Mouse (Mus musculus) heart, embryonic 16.5 days (tissue): ENCODE data around the gene Golga3. TPM values are rescaled to one million over a fixed set of nuclear protein-coding genes. Genes with fewer than 3 reads are reported as not detected.

Experiments used
- ATAC-seq: fragments of 200-750 bp; cut with Nextera tagmentation; replicated peaks from 2 replicates; pipeline ENCODE4 v1.8.0; 2017; ENCODE audit warnings: moderate number of reproducible peaks; ENCODE audit not compliant: insufficient read depth, low FRiP score; ENCODE audit errors: extremely low read depth
- H3K27ac ChIP-seq: fragments of 300-500 bp; sonication (generic); 2 replicates; pipeline ENCODE4 v1.5.1; 2014; ENCODE audit warnings: mild to moderate bottlenecking, low read length, control low read depth, moderate library complexity
- H3K27me3 ChIP-seq: fragments of 300-500 bp; sonication (generic); 2 replicates; pipeline ENCODE4 v1.6.1; 2014; ENCODE audit warnings: low read length, mixed read lengths; ENCODE audit not compliant: control insufficient read depth, insufficient read depth
- H3K36me3 ChIP-seq: fragments of 300-500 bp; sonication (generic); 2 replicates; pipeline ENCODE4 v1.6.1; 2014; ENCODE audit not compliant: control insufficient read depth, insufficient read depth
- H3K4me1 ChIP-seq: fragments of 300-500 bp; sonication (generic); 2 replicates; pipeline ENCODE4 v1.6.1; 2014; ENCODE audit warnings: low read length, mixed read lengths; ENCODE audit not compliant: control insufficient read depth, insufficient read depth
- H3K4me2 ChIP-seq: fragments of 300-500 bp; sonication (generic); 2 replicates; pipeline ENCODE4 v1.6.1; 2014; ENCODE audit warnings: low read depth, mild to moderate bottlenecking, control low read depth, low read length
- H3K4me3 ChIP-seq: fragments of 300-500 bp; sonication (generic); 2 replicates; pipeline ENCODE4 v1.5.1; 2014; ENCODE audit warnings: mild to moderate bottlenecking, control low read depth, low read length
- H3K9ac ChIP-seq: fragments of 300-500 bp; sonication (generic); 2 replicates; pipeline ENCODE4 v1.6.1; 2014; ENCODE audit warnings: low read length, control low read depth
- H3K9me3 ChIP-seq: fragments of 300-500 bp; sonication (generic); replicated peaks from 2 replicates; pipeline ENCODE4 v1.6.1; 2016; ENCODE audit warnings: low read length; ENCODE audit not compliant: control insufficient read depth
- WGBS: fragments of 180-500 bp; shearing (Covaris S2); extraction: QIAGEN DNeasy Blood & Tissue Kit; methylation state at CpG from one replicate; pipeline ENCODE4 v1.1.7; 2014; 5-methylcytosine and 5-hydroxymethylcytosine counted together
- polyA plus RNA-seq: library from polyadenylated mRNA; unstranded; fragments of >200 nt; fragmentation: Nextera tagmentation; extraction: Ambion mirVana; gene quantifications from 2 replicates; pipeline ENCODE4 v1.2.1, GENCODE M21; 2015

Golga3 gene
- 14.9 and 18.2 TPM in 2 replicates for polyA plus RNA-seq

DNA sequence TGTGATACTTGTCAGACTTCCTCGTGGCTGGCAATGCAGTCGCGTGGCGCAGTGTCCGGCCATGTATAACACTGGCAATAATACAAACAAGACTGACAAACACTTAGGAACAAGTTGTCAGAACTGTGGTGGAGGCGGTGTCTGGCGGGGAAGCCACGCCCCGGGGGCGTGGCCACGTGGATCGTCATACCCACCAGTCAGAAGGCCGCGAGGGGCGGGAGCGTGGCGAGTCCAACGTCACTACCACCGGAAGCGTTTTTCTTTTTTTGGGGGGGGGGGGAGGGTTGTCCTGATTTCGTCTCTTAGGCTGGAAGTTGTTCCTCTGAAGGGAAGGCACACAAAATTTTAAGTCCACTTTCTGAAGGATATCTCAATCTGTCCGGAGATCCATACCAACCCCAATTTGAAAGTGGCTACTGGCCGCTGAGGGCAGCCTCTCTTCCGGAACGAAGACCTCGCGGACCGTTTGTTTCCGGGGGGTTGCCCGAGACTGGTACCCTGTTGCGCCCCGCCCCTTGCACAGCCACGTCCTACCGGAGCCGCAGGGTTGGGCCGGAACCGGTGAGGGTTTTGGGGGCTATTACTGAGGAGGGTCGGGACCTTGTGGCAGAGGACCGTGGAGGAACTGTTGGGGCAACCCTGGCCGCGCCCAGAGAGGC, at the start of gene Golga3:
Gene Golga3, plus strand, starts transcription at position 340 of the 659 bp plus-strand sequence.
- H3K4me3 ChIP-seq = peak within 1 kb of the TSS; percentile 86
- H3K27me3 ChIP-seq = no peaks in the 10 kb centered on the region
- H3K4me1 ChIP-seq = peaks cover 16% of the 10 kb centered on the region
- H3K36me3 ChIP-seq = peaks cover 2% of the 10 kb centered on the region; the same call in 1 of the 2 replicates
- peak within 1 kb of the TSS; percentile 51 for H3K27ac ChIP-seq
- 0% methylated on average over 41 of the region's 41 CpGs for WGBS
- H3K4me2 ChIP-seq = peak within 1 kb of the TSS; percentile 89
- H3K9me3 ChIP-seq = no peaks in the 10 kb centered on the region
- ATAC-seq = peak; percentile 99
- peak within 1 kb of the TSS; percentile 85 for H3K9ac ChIP-seq

DNA sequence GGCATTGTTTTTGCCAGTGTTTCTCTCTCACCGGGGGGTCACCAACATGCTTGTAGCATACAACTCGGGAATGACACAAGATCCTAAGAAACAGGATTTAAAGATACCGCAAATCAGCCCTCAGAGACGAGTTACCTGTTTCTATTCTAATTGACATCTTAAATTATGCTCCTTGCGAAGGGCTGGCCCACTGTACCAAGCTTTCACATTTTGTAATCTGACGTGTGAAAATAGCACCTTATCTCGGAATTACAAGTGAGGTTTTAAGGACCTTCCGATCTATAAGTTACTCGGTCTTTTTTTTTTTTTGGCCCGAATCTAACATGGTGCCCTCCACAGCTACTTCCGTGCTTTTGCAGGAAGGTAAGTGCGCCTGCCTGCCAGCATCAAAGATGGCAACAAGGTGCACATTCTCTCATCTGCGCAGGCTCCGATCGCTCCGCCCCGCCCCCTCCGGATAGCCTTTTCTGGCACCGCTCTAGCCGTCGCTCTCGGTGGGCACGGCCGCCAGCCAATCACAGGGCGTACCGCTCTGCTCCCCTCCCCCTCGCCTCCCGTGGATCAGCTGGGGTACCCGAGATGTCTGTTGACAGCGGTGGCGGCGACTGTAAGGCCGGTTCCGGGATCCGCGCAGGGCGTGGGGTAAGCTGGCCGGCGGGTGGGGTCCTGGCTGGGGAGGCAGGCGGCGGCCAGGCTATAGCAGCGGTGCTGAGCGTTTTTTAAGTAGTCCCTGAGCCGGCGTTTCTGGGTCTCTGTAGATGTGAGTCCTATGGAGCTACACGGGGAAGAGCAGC, 41.0 kb upstream of the Golga3 start, which contains the start of gene Chfr:
Gene Chfr, plus strand, starts transcription at position 550 of the 794 bp plus-strand sequence.
- Histone ChIP-seq H3K4me3 (peak within 1 kb of the TSS; percentile 94), H3K9me3 (peaks cover 20% of the 10 kb centered on the region), H3K4me2 (peak within 1 kb of the TSS; percentile 87), H3K9ac (peak within 1 kb of the TSS; percentile 93), H3K27me3 (no peaks in the 10 kb centered on the region), H3K36me3 (peaks cover 8% of the 10 kb centered on the region), H3K4me1 (0 out of 2 replicates have a peak, but pooled peaks cover 2% of the 10 kb centered on the region), H3K27ac (peak within 1 kb of the TSS; percentile 70)
- ATAC-seq = peak; percentile 100
- 5% methylated on average over 46 of the region's 46 CpGs for WGBS

DNA sequence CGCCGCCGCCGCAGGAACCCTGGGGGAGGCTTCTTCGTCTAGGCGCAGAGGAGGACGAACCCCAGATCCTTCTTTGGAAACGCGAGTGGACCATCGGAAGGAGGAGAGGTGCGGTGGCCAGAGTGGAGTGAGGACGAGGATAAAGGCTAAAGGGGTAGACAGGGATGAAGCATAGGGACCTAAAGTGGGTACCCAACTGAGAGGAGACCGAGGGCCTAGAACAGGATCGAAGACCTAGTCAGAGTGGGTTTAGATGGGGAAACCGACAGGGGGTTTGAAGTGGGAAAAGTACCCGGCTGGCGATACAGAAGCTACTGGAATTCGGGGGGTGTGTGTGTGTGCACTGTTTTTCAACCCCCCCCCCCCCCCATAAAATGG, 40.4 kb upstream of the Golga3 start:
- peak; percentile 21; the same call in 1 of the 2 replicates for ATAC-seq
- WGBS = 4% methylated on average over 18 of the region's 18 CpGs
- 0 out of 2 replicates have a peak, but pooled peaks cover 2% of the 10 kb centered on the region for H3K4me1 ChIP-seq
- no peaks in the 10 kb centered on the region for H3K27me3 ChIP-seq
- H3K4me3 ChIP-seq = peak overlapping the region; percentile 94
- H3K4me2 ChIP-seq = peak overlapping the region; percentile 87
- peak overlapping the region; percentile 70 for H3K27ac ChIP-seq
- peak overlapping the region; percentile 93 for H3K9ac ChIP-seq
- H3K36me3 ChIP-seq = peaks cover 6% of the 10 kb centered on the region
- H3K9me3 ChIP-seq = peaks cover 14% of the 10 kb centered on the region

DNA sequence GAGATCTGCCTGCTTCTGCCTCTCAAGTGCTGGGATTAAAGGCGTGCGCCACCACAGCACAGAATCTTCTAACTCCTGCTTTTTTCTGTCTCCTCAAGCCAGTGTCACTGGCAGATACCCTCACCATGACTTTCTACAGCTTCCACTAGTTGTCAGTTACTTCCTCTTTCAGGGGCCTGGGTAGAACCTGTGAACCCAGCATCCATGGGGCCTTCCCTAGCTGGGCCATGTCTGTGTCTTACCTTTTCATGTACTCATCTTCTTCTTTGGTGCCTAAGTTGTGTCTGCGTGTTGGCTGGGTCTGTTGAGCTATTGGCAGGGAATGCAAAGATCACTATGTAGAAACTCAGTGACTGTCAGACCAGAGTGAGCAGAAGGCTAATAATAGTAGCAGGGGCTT, 38.7 kb upstream of the Golga3 start:
- Histone ChIP-seq H3K9me3 (peaks cover 14% of the 10 kb centered on the region), H3K27ac (no peak overlapping the region), H3K36me3 (peaks cover 9% of the 10 kb centered on the region), H3K4me1 (0 out of 2 replicates have a peak, but pooled peaks cover 2% of the 10 kb centered on the region), H3K27me3 (no peaks in the 10 kb centered on the region), H3K4me3 (no peak overlapping the region), H3K4me2 (no peak overlapping the region), H3K9ac (no peak overlapping the region)
- 86% methylated on average over 3 of the region's 3 CpGs for WGBS
- no peak for ATAC-seq

DNA sequence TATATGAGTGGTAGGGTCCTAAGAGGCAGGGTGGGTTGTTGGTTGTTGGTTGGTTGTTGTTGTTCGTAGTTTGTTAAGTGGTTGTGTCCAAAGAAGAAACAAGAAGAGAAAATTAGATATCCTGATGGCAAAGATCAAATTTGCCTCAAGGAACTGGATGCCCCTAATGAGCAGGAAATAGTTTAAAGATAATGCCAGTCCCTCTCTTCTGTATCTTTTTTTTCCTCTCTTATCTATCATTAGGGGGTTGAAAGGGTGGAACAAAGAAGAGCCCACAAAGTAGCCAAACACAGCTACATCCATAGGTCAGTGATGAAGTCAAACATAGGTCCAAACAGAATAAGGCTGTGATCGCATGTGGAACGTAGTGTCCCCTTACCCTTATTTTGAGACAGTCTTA, 37.2 kb upstream of the Golga3 start:
- 94% methylated on average over 3 of the region's 3 CpGs for WGBS
- H3K4me1 ChIP-seq = 0 out of 2 replicates have a peak, but pooled peaks cover 2% of the 10 kb centered on the region
- H3K27ac ChIP-seq = no peak overlapping the region
- peaks cover 11% of the 10 kb centered on the region; the same call in 1 of the 2 replicates for H3K36me3 ChIP-seq
- H3K4me3 ChIP-seq = no peak overlapping the region
- no peak overlapping the region for H3K4me2 ChIP-seq
- no peaks in the 10 kb centered on the region for H3K27me3 ChIP-seq
- H3K9me3 ChIP-seq = peaks cover 8% of the 10 kb centered on the region
- no peak for ATAC-seq
- H3K9ac ChIP-seq = no peak overlapping the region

DNA sequence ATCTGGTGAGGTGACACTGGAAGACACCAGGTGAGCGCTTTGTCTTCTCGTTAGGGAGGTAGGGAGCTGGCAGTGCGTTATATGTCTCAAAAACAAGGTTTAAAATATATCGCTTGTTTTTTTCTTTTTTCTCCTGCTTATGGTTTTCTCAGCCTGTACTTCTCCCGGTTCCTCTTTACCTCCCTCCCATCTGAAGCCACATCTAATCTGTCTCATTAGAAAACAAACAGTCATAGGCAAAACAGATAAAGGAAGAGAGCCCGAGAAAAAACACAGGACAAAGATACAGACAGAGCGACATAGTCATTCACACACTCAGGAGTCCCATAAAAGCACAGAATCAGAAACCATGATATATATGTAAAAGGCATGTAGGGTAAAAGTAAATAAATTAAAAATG, 36.1 kb upstream of the Golga3 start:
- no peak overlapping the region for H3K4me2 ChIP-seq
- no peak overlapping the region for H3K9ac ChIP-seq
- 0 out of 2 replicates have a peak, but pooled peaks cover 2% of the 10 kb centered on the region for H3K4me1 ChIP-seq
- H3K27me3 ChIP-seq = no peaks in the 10 kb centered on the region
- peaks cover 17% of the 10 kb centered on the region; the same call in 1 of the 2 replicates for H3K36me3 ChIP-seq
- H3K9me3 ChIP-seq = no peaks in the 10 kb centered on the region
- no peak for ATAC-seq
- 85% methylated on average over 7 of the region's 7 CpGs for WGBS
- H3K4me3 ChIP-seq = no peak overlapping the region
- H3K27ac ChIP-seq = no peak overlapping the region

DNA sequence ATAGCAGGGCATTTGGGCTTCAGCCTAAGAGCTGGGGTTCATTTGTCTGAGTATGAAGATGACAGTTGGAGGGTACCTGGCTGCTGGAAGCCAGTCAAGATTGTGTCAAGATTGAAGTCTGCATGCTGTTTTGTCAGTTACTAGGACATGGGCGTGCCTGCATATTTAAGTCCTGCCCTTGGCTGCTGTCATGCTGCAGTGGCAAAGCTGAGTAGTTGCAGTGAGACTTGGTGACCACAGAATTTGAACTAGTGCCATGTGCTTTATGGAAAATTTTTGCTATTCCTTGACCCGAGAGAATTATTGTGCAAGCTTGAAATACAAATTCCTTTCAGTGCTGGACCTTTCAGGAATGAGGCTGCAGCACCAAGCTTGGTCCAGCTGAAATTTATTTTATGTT, 34.2 kb upstream of the Golga3 start:
- H3K9me3 ChIP-seq = no peaks in the 10 kb centered on the region
- 93% methylated on average over 2 of the region's 2 CpGs for WGBS
- ATAC-seq = no peak
- no peaks in the 10 kb centered on the region for H3K4me1 ChIP-seq
- H3K36me3 ChIP-seq = peaks cover 26% of the 10 kb centered on the region
- no peak overlapping the region for H3K4me2 ChIP-seq
- no peak overlapping the region for H3K27ac ChIP-seq
- no peaks in the 10 kb centered on the region for H3K27me3 ChIP-seq
- H3K9ac ChIP-seq = no peak overlapping the region
- H3K4me3 ChIP-seq = no peak overlapping the region

DNA sequence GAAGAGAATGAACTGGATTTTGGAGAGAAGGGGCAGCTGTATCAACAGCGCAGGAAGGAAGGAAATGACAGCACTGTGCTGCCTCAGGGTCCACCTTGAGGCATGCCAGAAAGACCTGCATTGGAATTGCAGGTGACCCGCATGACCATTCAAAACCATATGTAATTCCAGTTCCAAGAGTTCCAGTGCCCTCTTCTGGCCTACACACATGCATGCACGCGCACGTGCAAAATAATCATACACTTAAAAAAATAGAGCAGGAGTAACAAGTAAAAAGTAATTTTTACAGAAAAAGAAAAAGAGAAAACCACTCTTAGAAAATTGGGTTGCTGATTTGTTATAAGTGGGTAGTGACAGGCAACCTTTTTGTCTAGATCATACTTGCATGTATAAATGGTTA, 33.5 kb upstream of the Golga3 start:
- Histone ChIP-seq H3K27ac (no peak overlapping the region), H3K36me3 (peaks cover 29% of the 10 kb centered on the region), H3K4me3 (no peak overlapping the region), H3K9ac (no peak overlapping the region), H3K4me1 (no peaks in the 10 kb centered on the region), H3K27me3 (no peaks in the 10 kb centered on the region), H3K4me2 (no peak overlapping the region), H3K9me3 (no peaks in the 10 kb centered on the region)
- WGBS = 89% methylated on average over 5 of the region's 5 CpGs
- ATAC-seq = no peak

DNA sequence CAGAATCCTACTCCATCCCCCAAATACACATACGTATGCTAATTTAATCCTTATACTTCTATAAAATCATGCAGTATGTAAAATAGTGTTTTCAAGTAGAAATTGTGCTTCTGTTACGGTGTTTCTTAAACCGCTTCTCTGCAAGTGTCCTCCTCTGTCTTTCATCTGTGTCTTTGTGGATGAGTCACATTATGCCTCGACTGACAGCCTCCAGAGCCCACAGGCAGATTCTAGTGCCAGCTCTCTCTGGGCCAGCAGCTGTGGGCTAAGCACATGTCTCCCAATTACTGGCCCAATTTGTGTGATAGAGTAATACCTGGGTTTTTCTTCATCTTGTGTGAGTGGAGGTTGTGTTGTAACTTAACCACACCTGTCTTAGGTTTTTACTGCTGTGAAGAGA, 7.1 kb upstream of the Golga3 start:
- Histone ChIP-seq H3K4me1 (no peaks in the 10 kb centered on the region), H3K36me3 (peaks cover 48% of the 10 kb centered on the region), H3K4me2 (no peak overlapping the region), H3K27ac (no peak overlapping the region), H3K27me3 (no peaks in the 10 kb centered on the region), H3K9me3 (no peaks in the 10 kb centered on the region), H3K9ac (no peak overlapping the region), H3K4me3 (no peak overlapping the region)
- WGBS = 92% methylated on average over 4 of the region's 4 CpGs
- no peak for ATAC-seq
